Mouse (Mus musculus): ENCODE results near the gene Pcif1.
A peak's percentile ranks its signal among the peaks of the same experiment; 100 is the strongest.
"Not testable (repeated sequence)": the region's sequence is repeated elsewhere in the genome, so short reads cannot be mapped to it uniquely, and the experiment has no call there.

The Pcif1 gene

DNA sequence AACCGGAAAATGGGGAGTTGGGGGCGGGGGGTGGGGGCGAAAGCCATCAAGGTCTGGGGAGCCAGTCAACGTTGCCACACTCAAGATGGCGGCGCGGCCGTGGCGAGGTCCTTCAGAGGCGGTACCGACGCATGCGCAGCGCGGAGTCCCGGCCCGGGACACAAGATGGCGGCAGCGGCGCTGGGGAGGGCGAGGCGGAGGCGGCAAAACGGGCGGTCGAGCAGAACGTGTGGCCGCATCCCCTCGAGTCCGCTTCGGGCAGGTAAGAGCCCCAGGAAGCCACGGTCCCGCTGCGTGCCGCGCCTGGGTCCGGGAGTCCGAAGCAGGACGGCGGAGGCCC lies at the start of gene Pcif1:
TSS of gene Pcif1 (plus strand) at position 77 of the 340 bp plus-strand sequence.
- DNase-seq (ENCODE audit: low read depth, low spot score) = peak; percentile 93

DNA sequence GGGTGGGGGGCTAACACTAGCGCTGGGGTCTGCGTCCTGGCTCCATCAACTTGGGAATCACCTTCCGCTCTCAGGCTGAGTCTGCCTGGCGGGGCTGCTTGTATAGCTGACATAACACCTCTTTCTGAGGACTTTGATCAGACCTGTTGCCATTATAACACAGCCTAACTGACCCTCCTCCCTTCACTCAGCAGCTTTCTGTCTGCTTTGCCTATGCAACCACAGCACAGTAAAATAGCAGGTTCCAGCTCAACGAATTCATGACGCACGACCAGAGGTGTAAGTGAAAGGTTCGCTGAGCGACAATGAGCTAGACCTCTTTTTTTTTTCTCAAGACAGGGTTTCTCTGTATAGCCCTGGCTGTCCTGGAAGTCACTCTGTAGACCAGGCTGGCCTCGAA lies 48.1 kb upstream of the Pcif1 start:
- no peak for DNase-seq (ENCODE audit: low read depth, low spot score)

DNA sequence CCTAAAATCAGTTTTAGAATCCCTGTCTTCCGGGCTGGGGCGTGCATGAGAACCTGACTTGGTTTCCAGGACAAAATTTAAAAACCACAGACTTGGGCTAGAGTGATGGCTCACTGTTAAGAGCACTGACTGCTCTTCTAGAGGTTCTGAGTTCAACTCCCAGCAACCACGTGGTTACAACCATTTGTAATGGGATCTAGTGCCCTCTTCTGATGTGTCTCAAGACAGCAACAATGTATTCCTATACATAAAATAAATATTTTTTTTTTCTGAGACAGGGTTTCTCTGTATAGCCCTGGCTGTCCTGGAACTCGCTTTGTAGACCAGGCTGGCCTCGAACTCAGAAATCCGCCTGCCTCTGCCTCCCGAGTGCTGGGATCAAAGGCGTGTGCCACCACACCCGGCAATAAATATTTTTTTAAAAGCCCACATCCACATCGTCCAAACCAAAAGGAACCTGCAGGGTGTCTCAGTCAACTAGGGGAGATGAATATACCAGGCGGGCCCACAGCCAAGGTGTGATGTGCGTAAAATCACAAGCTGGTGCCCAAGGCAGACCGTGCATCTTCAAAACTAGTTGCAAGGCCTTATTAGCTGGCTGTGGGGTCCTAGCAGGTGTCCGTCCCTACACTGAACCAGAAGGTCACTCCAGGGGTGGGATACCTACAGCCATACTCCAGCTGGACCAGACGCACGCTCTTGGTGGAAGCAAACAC lies 46.9 kb upstream of the Pcif1 start:
- no peak for DNase-seq (ENCODE audit: low read depth, low spot score)

DNA sequence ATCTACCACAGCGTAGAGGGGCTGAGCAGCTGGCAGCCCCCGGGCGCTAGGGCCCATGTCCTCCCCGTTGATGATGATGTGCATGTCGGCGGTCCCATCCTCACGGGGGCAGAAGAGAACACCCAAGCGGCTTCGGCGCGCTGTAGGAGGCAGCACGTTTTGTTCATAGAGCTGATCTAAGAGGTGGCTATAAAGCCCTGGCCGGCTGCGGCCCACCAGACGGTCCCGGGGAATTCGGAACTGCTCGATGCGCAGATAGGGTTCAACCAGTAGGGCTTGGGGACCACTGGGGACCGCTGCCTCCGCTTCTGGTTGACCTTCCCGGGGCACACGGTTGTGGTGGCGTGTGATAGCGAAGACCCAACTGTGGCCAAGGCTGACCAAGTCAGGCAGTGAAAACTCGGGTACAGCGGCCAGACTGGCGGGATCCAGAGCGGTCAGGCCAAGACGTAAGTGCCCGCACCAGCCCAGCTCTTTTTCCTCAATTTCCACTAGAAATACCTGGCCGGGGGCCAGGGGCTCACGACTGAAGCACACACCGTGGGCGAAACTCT lies 46.3 kb upstream of the Pcif1 start, which contains the start of gene Ctsa:
TSS of gene Ctsa (plus strand) at position 126 of the 554 bp plus-strand sequence.
- DNase-seq (ENCODE audit: low read depth, low spot score) = peak; percentile 81

DNA sequence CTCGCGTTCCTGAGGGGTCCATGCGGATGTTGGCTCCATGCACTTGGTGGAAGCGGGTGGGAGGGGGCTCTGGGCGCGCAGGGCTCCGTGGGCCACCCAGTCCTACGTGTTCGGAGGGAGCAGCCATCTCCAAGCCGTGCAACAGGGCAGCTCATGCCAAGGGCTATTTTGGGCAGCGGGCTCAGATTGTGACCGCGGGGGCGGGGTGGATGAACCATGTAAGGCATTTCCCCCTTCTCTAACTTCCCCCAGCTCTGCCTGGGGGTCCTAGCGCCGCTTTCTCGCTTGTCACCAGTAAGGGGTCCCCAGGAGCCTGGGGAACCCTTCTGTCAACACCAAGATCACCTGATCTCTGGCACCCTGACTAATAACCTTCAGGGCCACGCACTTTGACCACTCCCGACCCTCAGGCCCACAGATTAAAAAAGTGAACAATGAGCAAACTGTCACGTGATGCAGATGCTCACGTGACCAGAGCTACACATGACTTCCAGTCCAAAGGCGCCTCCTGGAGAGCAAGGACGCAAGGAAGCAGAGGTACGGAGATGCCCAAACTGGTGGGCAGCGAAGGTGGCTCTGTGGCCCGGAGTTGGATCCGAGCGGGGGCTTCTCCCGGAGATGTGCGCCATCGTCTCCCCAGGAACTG lies 45.7 kb upstream of the Pcif1 start, which contains the start of gene Neurl2:
TSS of gene Neurl2 (minus strand) at position 143 of the 646 bp plus-strand sequence.
- DNase-seq (ENCODE audit: low read depth, low spot score) = peak; percentile 96

DNA sequence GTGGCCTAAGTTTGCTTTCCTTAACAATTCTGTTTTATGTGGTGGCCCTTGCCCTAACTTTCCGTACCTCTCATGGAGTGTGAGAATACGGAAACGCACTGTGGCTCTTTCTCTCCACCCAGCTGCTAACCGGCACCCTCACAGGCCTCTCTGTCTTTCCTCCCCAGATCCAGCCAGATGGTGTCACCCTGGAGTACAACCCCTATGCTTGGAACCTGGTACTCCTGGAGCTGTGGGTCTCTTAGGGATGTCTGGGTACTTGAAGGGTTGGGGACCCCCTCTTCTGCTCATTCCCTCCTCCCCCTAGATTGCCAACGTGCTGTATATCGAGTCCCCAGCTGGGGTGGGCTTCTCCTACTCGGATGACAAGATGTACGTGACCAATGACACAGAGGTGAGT lies 44.6 kb upstream of the Pcif1 start:
- peak; percentile 43 for DNase-seq (ENCODE audit: low read depth, low spot score)

DNA sequence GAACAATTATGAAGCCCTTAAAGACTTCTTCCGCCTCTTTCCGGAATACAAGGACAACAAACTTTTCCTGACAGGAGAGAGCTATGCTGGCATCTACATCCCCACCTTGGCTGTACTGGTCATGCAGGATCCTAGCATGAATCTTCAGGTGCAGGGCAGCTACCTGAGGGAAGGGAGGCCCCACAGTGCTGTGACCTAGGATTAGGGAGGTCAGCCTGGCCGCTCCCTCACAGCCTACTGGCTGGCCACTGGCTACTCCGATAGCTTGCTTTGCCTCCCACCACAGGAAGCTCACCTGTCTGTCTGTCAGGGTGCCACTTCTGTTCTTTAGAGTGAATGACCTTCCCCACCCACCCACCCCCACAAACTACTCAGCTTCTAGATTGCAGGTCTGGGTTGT lies 43.9 kb upstream of the Pcif1 start:
- no peak for DNase-seq (ENCODE audit: low read depth, low spot score)

DNA sequence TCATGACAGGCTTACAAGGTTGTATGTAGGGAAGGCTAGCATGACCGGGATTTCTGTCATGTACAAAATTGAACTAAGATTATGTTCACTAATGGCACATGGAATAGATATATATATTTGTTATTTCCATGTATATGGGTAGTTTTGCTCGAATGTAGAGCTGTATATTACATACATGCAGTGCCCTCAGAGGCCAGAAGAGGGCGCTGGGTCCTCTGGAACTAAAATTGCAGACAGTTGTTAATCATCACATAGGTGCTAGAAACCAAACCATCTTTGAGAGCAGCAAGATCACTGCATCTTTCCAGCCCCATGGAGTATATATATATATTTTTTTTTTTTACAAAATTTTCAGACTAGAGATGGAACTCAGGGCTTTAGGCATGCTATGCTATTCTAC lies 33.3 kb upstream of the Pcif1 start:
- peak; percentile 43 for DNase-seq (ENCODE audit: low read depth, low spot score)

DNA sequence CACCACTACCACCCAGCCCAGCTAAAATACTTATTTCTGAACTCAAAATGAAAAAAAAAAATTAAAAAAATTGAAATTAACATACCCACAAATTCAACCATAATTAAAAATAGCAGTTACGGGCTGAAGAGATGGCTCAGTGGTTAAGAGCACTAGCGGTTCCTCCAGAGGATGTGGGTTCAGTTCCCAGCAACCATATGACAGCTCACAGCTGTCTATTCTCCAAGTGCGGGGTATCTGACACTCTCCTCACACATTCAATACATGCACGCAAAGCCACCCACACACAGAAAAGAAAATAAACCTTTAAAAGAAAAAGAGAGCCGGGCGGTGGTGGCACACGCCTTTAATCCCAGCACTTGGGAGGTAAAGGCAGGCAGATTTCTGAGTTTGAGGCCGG lies 29.0 kb upstream of the Pcif1 start:
- DNase-seq (ENCODE audit: low read depth, low spot score) = peak; percentile 83

DNA sequence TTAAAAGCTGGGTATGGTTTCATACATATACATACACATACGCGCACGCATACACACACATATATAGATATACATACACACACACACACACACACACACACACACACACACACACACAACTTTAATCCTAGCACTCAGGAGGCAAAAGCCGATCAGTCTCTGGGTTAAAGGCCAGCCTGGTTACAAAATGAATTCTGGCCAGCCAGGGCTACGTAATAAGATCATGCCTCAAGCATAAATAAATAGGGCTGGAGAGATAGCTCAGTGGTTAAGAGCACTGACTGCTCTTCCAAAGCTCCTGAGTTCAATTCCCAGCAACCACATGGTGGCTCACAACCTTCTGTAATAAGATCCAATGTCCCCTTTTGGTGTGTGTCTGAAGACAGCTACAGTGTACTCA lies 23.5 kb upstream of the Pcif1 start:
- not testable (repeated sequence) for DNase-seq (ENCODE audit: low read depth, low spot score)

DNA sequence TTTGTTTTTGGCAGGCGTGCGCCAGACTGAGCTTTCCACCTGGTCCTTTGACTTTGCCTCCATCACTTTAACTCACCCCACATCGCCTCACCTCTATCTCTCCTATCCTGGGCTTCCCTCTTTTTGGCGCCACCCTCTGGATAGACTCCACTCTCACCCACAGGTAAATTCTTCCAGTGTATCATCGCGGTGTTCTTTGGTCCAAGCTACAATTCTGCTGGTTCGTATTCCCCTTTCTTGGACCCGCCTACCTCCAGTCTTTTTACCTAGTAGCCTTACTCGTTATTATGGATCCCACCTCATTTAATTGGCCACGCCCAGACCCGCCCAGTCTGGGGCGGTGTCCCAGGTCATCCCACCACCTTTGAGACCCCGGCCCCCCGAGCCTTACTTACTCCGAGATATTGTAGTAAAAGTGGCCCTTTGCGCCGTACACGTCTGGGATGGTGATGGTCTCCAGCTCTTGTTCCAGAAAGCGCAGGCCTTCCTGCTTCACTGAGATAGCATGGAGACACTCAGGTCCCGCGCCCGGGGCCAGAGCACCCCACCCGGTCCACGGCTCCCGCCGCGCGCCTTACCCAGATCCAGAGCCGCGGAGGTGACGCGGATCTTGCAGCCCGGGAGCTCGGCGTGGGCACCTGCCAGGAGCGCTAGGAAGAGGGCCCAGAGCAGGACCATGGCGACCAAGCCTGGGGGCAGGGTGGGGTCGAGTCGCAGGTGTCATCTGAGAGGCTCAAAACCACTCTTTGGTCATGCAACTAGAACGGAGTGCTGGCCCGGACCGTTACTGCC lies 22.6 kb upstream of the Pcif1 start:
- peak; percentile 45 for DNase-seq (ENCODE audit: low read depth, low spot score)

DNA sequence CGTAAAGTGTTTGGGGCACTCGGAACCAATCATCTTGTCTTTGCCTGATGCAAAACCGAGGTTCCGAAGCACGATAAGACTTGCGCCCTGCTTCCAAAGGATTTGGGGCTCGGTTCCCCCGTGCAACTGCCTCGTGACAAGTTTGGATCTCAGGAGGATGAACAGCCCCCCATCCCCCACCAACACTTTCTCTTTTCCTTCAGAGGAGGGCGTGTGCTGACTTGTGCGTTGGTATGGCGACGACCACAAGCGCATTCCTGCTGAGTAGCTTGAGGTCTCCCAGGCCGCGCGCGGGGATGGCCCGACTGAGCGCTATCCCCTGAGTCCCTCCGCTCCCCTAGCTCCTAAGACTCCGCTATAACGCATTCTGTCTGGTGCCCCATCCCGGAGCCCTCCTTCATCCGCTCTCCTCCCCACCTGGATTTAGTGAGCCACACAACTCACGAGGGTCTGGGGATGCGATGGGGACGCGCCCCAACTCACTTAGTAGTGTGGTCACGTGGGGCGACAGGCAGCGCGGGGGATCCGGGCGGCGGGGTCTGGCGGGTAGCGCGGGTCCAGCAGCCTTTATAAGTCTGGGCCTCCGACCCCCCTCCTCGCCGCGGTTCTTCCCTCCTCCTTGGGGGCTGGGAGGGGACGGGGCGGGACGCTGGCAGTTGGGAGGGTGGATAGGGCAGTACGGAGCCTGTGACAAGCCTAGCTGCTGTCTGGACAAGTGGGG lies 21.8 kb upstream of the Pcif1 start, which contains the start of gene Pltp:
TSS of gene Pltp (minus strand) at position 611 of the 721 bp plus-strand sequence.
- peak; percentile 78 for DNase-seq (ENCODE audit: low read depth, low spot score)

DNA sequence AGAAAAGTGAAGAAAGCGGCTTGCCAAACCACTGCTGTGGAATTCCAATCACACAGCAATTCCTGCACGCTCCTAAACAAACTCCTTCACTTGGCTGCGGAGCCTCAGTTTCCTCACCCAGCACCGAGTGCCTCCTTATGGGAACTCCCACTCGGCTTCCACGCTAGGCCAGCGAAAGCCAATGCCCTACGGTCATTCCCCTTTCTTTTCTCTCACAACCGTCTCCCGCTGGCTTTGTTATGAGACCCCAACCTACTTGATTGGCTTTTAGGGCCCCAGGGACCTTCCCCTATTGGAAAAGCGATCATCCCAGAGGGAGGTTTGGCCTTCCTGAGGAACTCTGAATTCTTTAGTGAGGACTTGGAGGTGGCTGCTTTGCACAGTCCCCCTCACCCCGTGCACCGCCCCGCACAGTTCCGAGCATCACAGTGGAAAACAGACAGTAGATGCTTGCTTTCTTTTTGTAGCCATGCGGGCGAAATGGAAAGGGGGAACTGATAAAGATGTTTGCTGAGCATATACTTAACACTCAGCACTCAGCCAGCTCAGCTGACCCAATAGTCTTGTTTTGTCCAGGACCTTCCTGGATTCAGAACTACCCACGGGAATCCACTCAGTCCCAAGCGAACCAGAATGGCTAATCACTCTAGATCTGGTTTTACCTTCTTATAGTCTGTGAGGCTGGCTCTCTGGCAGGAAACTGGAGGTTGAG lies 21.1 kb upstream of the Pcif1 start:
- peak; percentile 25 for DNase-seq (ENCODE audit: low read depth, low spot score)

DNA sequence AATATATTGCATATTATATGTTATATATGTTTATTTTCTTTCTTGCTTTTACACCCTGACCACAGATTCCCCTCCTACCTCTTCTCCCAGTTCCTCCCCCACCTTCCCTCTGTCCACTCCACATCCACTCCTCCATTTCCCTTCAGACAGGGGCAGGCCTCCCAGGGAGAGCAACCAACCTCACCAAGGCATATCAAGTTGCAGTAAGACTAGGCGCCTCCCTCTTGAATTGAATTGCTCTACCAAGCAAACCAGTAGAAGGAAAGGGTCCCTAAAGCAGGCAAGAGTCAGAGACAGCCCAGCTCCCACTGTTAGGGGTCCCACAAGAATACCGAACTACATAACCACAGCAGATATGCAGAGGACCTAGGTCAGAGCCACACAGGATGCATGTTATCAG lies 19.9 kb upstream of the Pcif1 start:
- no peak for DNase-seq (ENCODE audit: low read depth, low spot score)

DNA sequence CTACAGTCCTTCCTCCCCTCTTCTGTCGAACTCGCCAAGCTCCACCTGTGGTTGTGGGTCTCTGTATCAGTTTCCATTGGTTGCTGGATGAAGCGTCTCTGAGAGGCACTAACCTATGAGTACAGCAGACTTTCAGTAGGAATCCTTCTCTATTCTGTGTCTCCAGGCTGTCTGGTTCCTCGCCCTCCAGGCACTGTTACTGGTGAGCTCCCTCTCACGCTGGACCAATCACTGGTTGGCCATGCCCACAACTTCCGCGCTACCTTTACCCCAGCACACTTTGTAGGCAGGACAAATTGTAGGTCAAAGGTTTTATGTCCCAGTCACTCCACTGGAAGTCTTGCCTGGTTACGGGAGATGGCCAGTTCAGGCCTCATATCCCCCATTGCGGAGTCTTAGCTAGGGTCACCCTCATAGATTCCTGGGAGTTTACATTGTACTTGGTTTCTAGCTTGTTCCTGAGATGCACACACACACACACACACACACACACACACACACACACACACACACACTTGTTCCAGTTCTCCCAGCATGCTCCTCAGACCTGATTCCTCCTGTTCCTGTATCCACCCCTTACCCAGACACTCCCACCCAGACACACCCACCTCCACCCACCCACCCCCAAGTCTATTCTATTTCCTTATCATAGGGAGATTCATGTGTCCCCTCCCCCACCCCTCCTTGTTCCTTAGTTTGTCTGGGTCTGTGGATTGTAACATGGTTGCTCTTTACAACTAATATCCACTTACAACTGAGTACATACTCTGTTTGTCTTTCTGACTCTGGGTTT lies 19.3 kb upstream of the Pcif1 start:
- peak; percentile 33 for DNase-seq (ENCODE audit: low read depth, low spot score)

DNA sequence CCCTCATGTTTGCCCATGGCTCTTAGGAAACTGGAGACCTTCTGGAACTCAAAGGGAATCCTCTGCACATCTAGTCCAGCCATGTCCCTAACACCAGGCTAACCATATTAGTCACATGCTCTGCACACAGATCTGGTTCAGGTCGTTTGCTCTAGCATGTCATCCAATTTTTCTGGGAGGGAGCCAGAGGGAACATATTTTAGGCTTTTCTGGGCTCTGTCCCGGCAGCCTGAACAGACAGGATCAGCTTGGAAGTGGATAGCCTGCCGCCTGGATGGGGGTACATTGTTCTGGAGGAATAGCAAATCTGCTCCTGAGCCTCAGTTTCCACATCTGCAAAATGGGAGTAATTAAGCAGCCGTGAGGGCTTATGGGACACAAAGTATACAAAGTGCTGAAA lies 18.0 kb upstream of the Pcif1 start:
- DNase-seq (ENCODE audit: low read depth, low spot score) = no peak

DNA sequence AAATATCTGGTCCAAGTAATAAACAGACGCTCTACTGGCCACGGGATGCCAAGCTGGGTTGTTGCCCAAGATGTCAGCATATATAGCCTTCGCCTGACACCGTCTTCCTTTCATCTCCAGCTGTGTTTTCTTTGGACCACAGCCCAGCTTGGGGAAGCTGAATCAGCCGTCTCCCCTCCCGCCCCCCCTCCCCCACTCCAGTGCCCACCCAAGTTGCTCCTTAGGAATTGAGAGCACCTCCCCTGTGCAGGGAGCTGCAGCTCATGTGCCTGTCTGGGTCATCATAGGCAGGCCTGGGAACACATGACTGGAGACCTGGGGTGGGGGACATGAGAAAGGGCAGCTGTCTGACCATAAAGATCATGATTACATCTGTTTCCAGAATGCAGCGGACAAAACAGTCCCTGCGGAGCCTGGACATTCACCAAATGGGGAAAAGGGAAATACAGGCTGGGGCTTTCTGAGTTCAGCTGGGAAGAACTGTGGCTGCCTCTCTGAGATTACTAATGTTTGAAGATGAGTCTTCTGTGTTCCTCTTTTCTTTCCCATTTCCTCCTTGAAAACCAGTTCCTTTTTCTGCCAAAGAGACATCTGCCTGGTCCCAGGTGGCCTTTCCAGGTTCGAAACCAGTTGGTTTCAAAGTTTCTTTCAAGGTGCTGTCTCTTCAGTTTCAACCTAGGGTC lies 16.8 kb upstream of the Pcif1 start:
- DNase-seq (ENCODE audit: low read depth, low spot score) = no peak

DNA sequence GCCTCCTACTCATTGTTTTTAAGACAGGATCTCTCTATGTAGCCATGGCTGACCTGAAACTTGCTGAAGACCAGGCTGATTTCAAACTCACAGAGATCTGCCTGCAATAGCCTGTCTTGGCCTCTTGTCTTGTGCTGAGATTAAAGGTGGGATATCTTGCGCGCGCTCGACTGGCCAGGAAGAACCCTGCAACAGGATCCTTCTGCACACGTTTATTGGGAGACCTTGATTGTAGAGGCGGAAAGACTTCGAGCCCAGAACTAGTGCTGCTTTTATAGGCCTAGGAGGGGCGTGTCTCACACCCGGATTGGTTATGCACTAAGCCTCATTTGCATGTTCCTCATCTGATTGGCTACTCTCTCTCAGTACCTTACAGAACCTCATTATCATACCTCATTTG lies 15.7 kb upstream of the Pcif1 start:
- DNase-seq (ENCODE audit: low read depth, low spot score) = not testable (repeated sequence)

DNA sequence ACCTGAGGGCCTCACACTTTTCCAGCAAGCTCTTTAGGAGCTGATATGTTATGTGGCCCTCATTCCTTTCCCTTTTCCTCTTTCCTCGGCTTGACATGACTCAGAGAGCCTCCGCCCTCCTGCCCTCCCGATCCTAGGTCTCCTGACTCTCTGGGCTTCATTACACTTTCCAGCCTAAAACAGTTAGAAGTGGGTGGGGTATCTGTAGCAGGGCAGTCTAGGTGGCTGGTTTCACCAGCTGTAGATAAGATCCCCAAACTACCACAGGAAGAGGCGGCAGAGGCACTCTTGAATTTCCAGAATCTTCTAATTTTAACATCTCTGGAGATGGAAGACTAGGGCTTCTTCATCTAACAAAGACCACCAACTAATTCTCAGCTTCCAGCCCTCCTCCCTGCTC lies 14.5 kb upstream of the Pcif1 start:
- peak; percentile 21 for DNase-seq (ENCODE audit: low read depth, low spot score)
